Mouse (Mus musculus): ENCODE measurements around the gene Coa5.

DNA sequence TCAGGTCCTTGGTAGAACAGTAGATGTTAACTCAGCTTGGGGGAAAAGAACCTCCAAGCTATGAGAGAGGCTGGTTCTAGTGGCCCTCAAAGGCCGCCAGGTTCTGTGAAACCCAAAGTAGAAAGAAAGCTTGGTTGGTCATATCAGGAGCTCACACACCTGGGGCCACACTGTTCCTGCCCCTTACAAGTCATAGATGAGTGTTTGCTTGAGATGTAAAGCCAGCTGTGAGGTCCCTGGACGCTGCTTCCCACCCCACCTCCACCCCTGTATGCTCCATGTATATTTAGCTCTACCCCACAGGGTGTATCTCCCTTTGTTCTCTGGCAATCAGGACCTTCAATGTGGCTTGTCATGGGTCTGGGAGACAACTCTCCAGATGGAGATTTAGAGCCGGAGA is 21.2 kb downstream of the Coa5 start:
- no peak for TF ChIP-seq TCF12 (IDR thresholded peaks at IDR 0.05; ENCODE audit: low read depth, low read length)
- no peak for TF ChIP-seq UBTF (IDR thresholded peaks at IDR 0.05; ENCODE audit: borderline replicate concordance, insufficient read depth, low read depth, low read length)
- no peak for TF ChIP-seq CTCF (IDR thresholded peaks at IDR 0.05 in 2 of 3, conservative IDR thresholded peaks at IDR 0.05 in 1 of 3; ENCODE audit: control insufficient read depth in 1 of 3, insufficient read depth in 1 of 3, low read depth in 2 of 3, low read length in 3 of 3, poor library complexity in 1 of 3, severe bottlenecking in 1 of 3)
- no peak for TF ChIP-seq NRF1 (IDR thresholded peaks at IDR 0.05; ENCODE audit: insufficient read depth, low read depth, low read length, poor library complexity, severe bottlenecking)
- TF ChIP-seq POLR2A (IDR thresholded peaks at IDR 0.05; ENCODE audit: control insufficient read depth in 1 of 2, insufficient read depth in 1 of 2, low read depth in 1 of 2, low read length in 2 of 2, poor library complexity in 1 of 2) = no peak
- TF ChIP-seq NELFE (IDR thresholded peaks at IDR 0.05; ENCODE audit: low read depth, low read length) = no peak

Measured in MEL (cell line).